Mouse (Mus musculus) hindbrain, embryonic 16.5 days (tissue): ENCODE results near the gene Abca1. TPM values are rescaled to one million over a fixed set of nuclear protein-coding genes. Genes with fewer than 3 reads are reported as not detected.

Experiments
- ATAC-seq: fragments of 200-750 bp; cut with Nextera tagmentation; 2 replicates; pipeline ENCODE4 v1.8.0; 2017; ENCODE audit warnings: moderate TSS enrichment, moderate library complexity
- H3K27ac ChIP-seq: fragments of 300-500 bp; sonication (generic); 2 replicates; pipeline ENCODE4 v1.5.1; 2014; ENCODE audit warnings: low read depth, mild to moderate bottlenecking, control low read depth, low read length, moderate library complexity
- H3K27me3 ChIP-seq: fragments of 300-500 bp; sonication (generic); replicated peaks from 2 replicates; pipeline ENCODE4 v1.6.1; 2014; ENCODE audit warnings: low read length; ENCODE audit not compliant: control insufficient read depth, insufficient read depth
- H3K36me3 ChIP-seq: fragments of 300-500 bp; sonication (generic); 2 replicates; pipeline ENCODE4 v1.6.1; 2014; ENCODE audit warnings: mild to moderate bottlenecking, low read length, moderate library complexity, mixed read lengths; ENCODE audit not compliant: control insufficient read depth, insufficient read depth
- H3K4me1 ChIP-seq: fragments of 300-500 bp; sonication (generic); 2 replicates; pipeline ENCODE4 v1.6.1; 2014; ENCODE audit warnings: low read depth, low read length; ENCODE audit not compliant: control insufficient read depth, insufficient read depth
- H3K4me2 ChIP-seq: fragments of 300-500 bp; sonication (generic); 2 replicates; pipeline ENCODE4 v1.6.1; 2014; ENCODE audit warnings: mild to moderate bottlenecking, low read length, control low read depth, moderate library complexity
- H3K4me3 ChIP-seq: fragments of 300-500 bp; sonication (generic); 2 replicates; pipeline ENCODE4 v1.5.1; 2014; ENCODE audit warnings: mild to moderate bottlenecking, low read length, control low read depth, moderate library complexity
- H3K9ac ChIP-seq: fragments of 300-500 bp; sonication (generic); 2 replicates; pipeline ENCODE4 v1.6.1; 2014; ENCODE audit warnings: low read depth, mild to moderate bottlenecking, control low read depth, low read length, moderate library complexity
- H3K9me3 ChIP-seq: fragments of 300-500 bp; sonication (generic); 2 replicates; pipeline ENCODE4 v1.6.1; 2014; ENCODE audit warnings: mild to moderate bottlenecking, low read length, moderate library complexity; ENCODE audit not compliant: control insufficient read depth
- WGBS: fragments of 180-500 bp; shearing (Covaris S2); extraction: QIAGEN DNeasy Blood & Tissue Kit; methylation state at CpG from one replicate; pipeline ENCODE4 v1.1.7; 2014; 5-methylcytosine and 5-hydroxymethylcytosine counted together
- polyA plus RNA-seq: library from polyadenylated mRNA; unstranded; fragments of >200 nt; fragmentation: Nextera tagmentation; extraction: Ambion mirVana; gene quantifications from 2 replicates; pipeline ENCODE4 v1.2.1, GENCODE M21; 2015

Abca1 gene
- polyA plus RNA-seq, 1 experiment from 2014 or later: 9.4 TPM

- Histone ChIP-seq H3K4me3 (no peak overlapping the region), H3K27me3 (no peaks in the 10 kb centered on the region), H3K9me3 (no peaks in the 10 kb centered on the region), H3K4me2 (no peak overlapping the region), H3K36me3 (no peaks in the 10 kb centered on the region), H3K27ac (no peak overlapping the region), H3K4me1 (peaks cover 7% of the 10 kb centered on the region), H3K9ac (no peak overlapping the region)
- ATAC-seq: no peak
- 89% methylated on average over 12 of the region's 12 CpGs for WGBS
Observed at GRCm38 (mm10) chr4:53146227-53146949, 13.3 kb downstream of the Abca1 start.

GRCm38 (mm10) chr4:53145434-53146168, 14.1 kb downstream of the Abca1 start:
- Histone ChIP-seq H3K4me2 (no peak overlapping the region), H3K27me3 (no peaks in the 10 kb centered on the region), H3K4me1 (peaks cover 5% of the 10 kb centered on the region), H3K9ac (no peak overlapping the region), H3K27ac (no peak overlapping the region), H3K4me3 (no peak overlapping the region), H3K9me3 (no peaks in the 10 kb centered on the region), H3K36me3 (no peaks in the 10 kb centered on the region)
- 79% methylated on average over 12 of the region's 12 CpGs for WGBS
- ATAC-seq: no peak

GRCm38 (mm10) chr4:53144571-53144970, 15.1 kb downstream of the Abca1 start:
- Histone ChIP-seq H3K9ac (no peak overlapping the region), H3K4me2 (no peak overlapping the region), H3K27ac (no peak overlapping the region), H3K4me1 (peaks cover 4% of the 10 kb centered on the region; the same call in 1 of the 2 replicates), H3K36me3 (no peaks in the 10 kb centered on the region), H3K9me3 (no peaks in the 10 kb centered on the region), H3K27me3 (no peaks in the 10 kb centered on the region), H3K4me3 (no peak overlapping the region)
- WGBS: 61% methylated on average over 10 of the region's 10 CpGs
- 0 out of 2 replicates have a peak, but pooled peaks have one; percentile 60 for ATAC-seq

DNA sequence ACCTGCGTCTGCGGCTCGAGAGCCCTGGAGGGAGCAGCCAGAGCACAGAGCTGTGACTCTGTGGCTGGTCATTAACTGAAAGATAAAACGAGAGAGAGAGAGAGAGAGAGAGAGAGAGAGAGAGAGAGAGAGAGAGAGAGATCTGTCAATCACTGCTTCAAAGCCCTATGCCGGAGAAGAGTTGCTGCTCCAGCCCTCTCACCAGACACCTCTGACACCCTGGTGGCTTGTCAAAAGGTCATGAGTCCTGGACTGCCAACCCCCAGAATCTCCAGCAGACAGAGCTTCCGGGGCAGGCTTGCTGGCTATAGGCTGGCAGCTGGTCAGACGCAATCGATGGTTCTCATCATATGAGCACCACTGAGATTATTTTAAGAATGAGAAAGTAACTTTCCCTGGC, 15.7 kb downstream of the Abca1 start:
- no peaks in the 10 kb centered on the region for H3K36me3 ChIP-seq
- no peak overlapping the region for H3K4me3 ChIP-seq
- 58% methylated on average over 8 of the region's 8 CpGs for WGBS
- H3K27me3 ChIP-seq: no peaks in the 10 kb centered on the region
- no peak overlapping the region for H3K27ac ChIP-seq
- H3K4me2 ChIP-seq: no peak overlapping the region
- peaks cover 4% of the 10 kb centered on the region; the same call in 1 of the 2 replicates for H3K4me1 ChIP-seq
- H3K9ac ChIP-seq: no peak overlapping the region
- H3K9me3 ChIP-seq: no peaks in the 10 kb centered on the region
- no peak for ATAC-seq

- 96% methylated on average over 6 of the region's 6 CpGs for WGBS
- no peaks in the 10 kb centered on the region for H3K36me3 ChIP-seq
- no peak overlapping the region for H3K9ac ChIP-seq
- H3K4me2 ChIP-seq: no peak overlapping the region
- ATAC-seq: no peak
- H3K27me3 ChIP-seq: no peaks in the 10 kb centered on the region
- H3K4me1 ChIP-seq: no peaks in the 10 kb centered on the region
- H3K4me3 ChIP-seq: no peak overlapping the region
- H3K27ac ChIP-seq: no peak overlapping the region
- H3K9me3 ChIP-seq: no peaks in the 10 kb centered on the region
Observed at GRCm38 (mm10) chr4:53140678-53141077, 19.0 kb downstream of the Abca1 start.

GRCm38 (mm10) chr4:53139495-53139894, 20.2 kb downstream of the Abca1 start:
- WGBS: 86% methylated on average over 2 of the region's 2 CpGs
- H3K27ac ChIP-seq: no peak overlapping the region
- no peak for ATAC-seq

DNA sequence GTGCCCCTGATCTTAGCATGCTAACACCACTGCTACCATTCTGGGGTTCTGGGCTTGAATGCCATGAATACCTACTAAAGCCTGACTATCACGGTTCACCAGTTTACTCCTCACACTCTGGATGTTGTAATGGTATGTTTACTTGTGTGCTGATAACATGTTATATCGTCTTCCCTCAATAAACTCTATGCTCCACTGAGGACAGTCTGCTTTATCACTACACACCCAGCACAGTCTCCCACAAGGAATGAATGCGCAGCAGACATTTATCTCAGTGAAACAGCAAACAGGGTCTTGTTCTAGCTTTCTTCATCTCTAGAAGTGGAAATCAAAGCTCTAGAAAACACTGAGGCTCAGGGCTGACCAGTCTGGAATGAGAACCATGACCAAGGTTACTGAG, 20.7 kb downstream of the Abca1 start:
- Histone ChIP-seq H3K9me3 (no peaks in the 10 kb centered on the region), H3K27me3 (no peaks in the 10 kb centered on the region), H3K36me3 (no peaks in the 10 kb centered on the region), H3K9ac (no peak overlapping the region), H3K4me1 (no peaks in the 10 kb centered on the region), H3K4me2 (no peak overlapping the region), H3K4me3 (no peak overlapping the region), H3K27ac (no peak overlapping the region)
- ATAC-seq: no peak
- 96% methylated on average over 3 of the region's 3 CpGs for WGBS

More at GRCm38 (mm10) chr4:53139495-53139894, 20.2 kb downstream of the Abca1 start:
- Histone ChIP-seq H3K27me3 (no peaks in the 10 kb centered on the region), H3K9ac (no peak overlapping the region), H3K4me1 (no peaks in the 10 kb centered on the region), H3K9me3 (no peaks in the 10 kb centered on the region), H3K4me2 (no peak overlapping the region), H3K4me3 (no peak overlapping the region), H3K36me3 (no peaks in the 10 kb centered on the region)

- WGBS: 91% methylated on average over 2 of the region's 2 CpGs
- ATAC-seq: no peak
Observed at GRCm38 (mm10) chr4:53137087-53137486, 22.6 kb downstream of the Abca1 start.

GRCm38 (mm10) chr4:53134816-53135215, 24.9 kb downstream of the Abca1 start:
- no peak overlapping the region for H3K27ac ChIP-seq
- no peak for ATAC-seq

More at GRCm38 (mm10) chr4:53137087-53137486, 22.6 kb downstream of the Abca1 start:
- Histone ChIP-seq H3K4me1 (no peaks in the 10 kb centered on the region), H3K27me3 (no peaks in the 10 kb centered on the region), H3K9ac (no peak overlapping the region), H3K4me2 (no peak overlapping the region), H3K4me3 (no peak overlapping the region), H3K36me3 (no peaks in the 10 kb centered on the region), H3K9me3 (no peaks in the 10 kb centered on the region), H3K27ac (no peak overlapping the region)

More at GRCm38 (mm10) chr4:53134816-53135215, 24.9 kb downstream of the Abca1 start:
- Histone ChIP-seq H3K4me3 (no peak overlapping the region), H3K9me3 (no peaks in the 10 kb centered on the region), H3K27me3 (no peaks in the 10 kb centered on the region), H3K9ac (no peak overlapping the region), H3K4me2 (no peak overlapping the region), H3K4me1 (no peaks in the 10 kb centered on the region), H3K36me3 (no peaks in the 10 kb centered on the region)
- 79% methylated on average over 7 of the region's 7 CpGs for WGBS
